11 mouse cellular contexts compared by ENCODE assay signal in genomic region chr6:116716666-116717065, GRCm38 (mm10). TPM values are rescaled to one million over a fixed set of nuclear protein-coding genes. Genes with fewer than 3 reads are reported as not detected.
A peak's percentile ranks its signal among the peaks of the same experiment; 100 is the strongest.
DNase-seq lines count a peak whose midpoint lies in the region; ATAC-seq lines count a peak whose summit lies in the region.
"Had no signal": no experiment of that assay in that cellular context is flagged by ENCODE, and none has a peak within 500 bp of the region (broad histone marks: within the 10 kb centered on the region; RNA-seq: fewer than 3 reads in every experiment).

Tmem72 (minus strand) TSS chr6:116716913.

- H3K4me2 ChIP-seq in hindbrain, embryonic 12.5 days (replicated peaks) = no peak within 1 kb of the TSS
- H3K4me2 ChIP-seq in hindbrain, embryonic 16.5 days (ENCODE audit: low read length) = no peak within 1 kb of the TSS
- no peak within 1 kb of the TSS for H3K4me2 ChIP-seq in intestine, embryonic 15.5 days (replicated peaks)
- no peak within 1 kb of the TSS for H3K4me2 ChIP-seq in forebrain, embryonic 13.5 days

- H3K27me3 ChIP-seq in hindbrain, embryonic 12.5 days = no peaks in the 10 kb centered on the region
- no peaks in the 10 kb centered on the region for H3K27me3 ChIP-seq in hindbrain, embryonic 16.5 days (replicated peaks; ENCODE audit: control insufficient read depth, insufficient read depth, low read length)
- H3K27me3 ChIP-seq in intestine, embryonic 15.5 days (replicated peaks) = no peaks in the 10 kb centered on the region
- no peaks in the 10 kb centered on the region for H3K27me3 ChIP-seq in forebrain, embryonic 13.5 days

- 0 out of 2 replicates have a peak within 1 kb of the TSS, but pooled peaks have one; percentile 13 for H3K9ac ChIP-seq in hindbrain, embryonic 12.5 days
- H3K9ac ChIP-seq in hindbrain, embryonic 16.5 days (ENCODE audit: low read depth, low read length) = no peak within 1 kb of the TSS
- H3K9ac ChIP-seq in intestine, embryonic 15.5 days = no peak within 1 kb of the TSS
- H3K9ac ChIP-seq in forebrain, embryonic 13.5 days = no peak within 1 kb of the TSS

- WGBS in hindbrain, embryonic 12.5 days = 80% methylated on average over 8 of the region's 8 CpGs
- 44% methylated on average over 8 of the region's 8 CpGs for WGBS in hindbrain, embryonic 16.5 days
- 39% methylated on average over 8 of the region's 8 CpGs for WGBS in intestine, embryonic 15.5 days
- 79% methylated on average over 8 of the region's 8 CpGs for WGBS in forebrain, embryonic 13.5 days

- intact Hi-C loops in left cerebral cortex, postnatal 10 days (cut with DNase I) = no loop called here

- H3K27ac ChIP-seq in hindbrain, embryonic 12.5 days = no peak within 1 kb of the TSS
- H3K27ac ChIP-seq in hindbrain, embryonic 16.5 days (ENCODE audit: low read depth, low read length) = no peak within 1 kb of the TSS
- H3K27ac ChIP-seq in intestine, embryonic 15.5 days = no peak within 1 kb of the TSS
- no peak within 1 kb of the TSS for H3K27ac ChIP-seq in forebrain, embryonic 13.5 days
- H3K27ac ChIP-seq: gastrocnemius, adult 2 months had no signal

- ATAC-seq in hindbrain, embryonic 12.5 days (ENCODE audit: low FRiP score) = no peak
- no peak for ATAC-seq in hindbrain, embryonic 16.5 days
- peak; percentile 89 for ATAC-seq in intestine, embryonic 15.5 days
- no peak for ATAC-seq in forebrain, embryonic 13.5 days

- H3K9me3 ChIP-seq in hindbrain, embryonic 12.5 days (replicated peaks) = no peaks in the 10 kb centered on the region
- no peaks in the 10 kb centered on the region for H3K9me3 ChIP-seq in hindbrain, embryonic 16.5 days (ENCODE audit: control insufficient read depth, low read length)
- no peaks in the 10 kb centered on the region for H3K9me3 ChIP-seq in intestine, embryonic 15.5 days
- no peaks in the 10 kb centered on the region for H3K9me3 ChIP-seq in forebrain, embryonic 13.5 days (replicated peaks)

- H3K36me3 ChIP-seq in hindbrain, embryonic 12.5 days = no peaks in the 10 kb centered on the region
- no peaks in the 10 kb centered on the region for H3K36me3 ChIP-seq in hindbrain, embryonic 16.5 days (ENCODE audit: control insufficient read depth, insufficient read depth, low read length)
- no peaks in the 10 kb centered on the region for H3K36me3 ChIP-seq in intestine, embryonic 15.5 days
- no peaks in the 10 kb centered on the region for H3K36me3 ChIP-seq in forebrain, embryonic 13.5 days (ENCODE audit: poor library complexity, severe bottlenecking)

- H3K4me1 ChIP-seq in hindbrain, embryonic 12.5 days = no peaks in the 10 kb centered on the region
- H3K4me1 ChIP-seq in hindbrain, embryonic 16.5 days (ENCODE audit: control insufficient read depth, insufficient read depth, low read depth, low read length) = no peaks in the 10 kb centered on the region
- H3K4me1 ChIP-seq in intestine, embryonic 15.5 days (replicated peaks) = peaks cover 6% of the 10 kb centered on the region; the same call in 1 of the 2 replicates
- no peaks in the 10 kb centered on the region for H3K4me1 ChIP-seq in forebrain, embryonic 13.5 days

- H3K4me3 ChIP-seq in hindbrain, embryonic 12.5 days = no peak within 1 kb of the TSS
- H3K4me3 ChIP-seq in hindbrain, embryonic 16.5 days (ENCODE audit: low read length) = no peak within 1 kb of the TSS
- no peak within 1 kb of the TSS for H3K4me3 ChIP-seq in intestine, embryonic 15.5 days (replicated peaks)
- H3K4me3 ChIP-seq in forebrain, embryonic 13.5 days = no peak within 1 kb of the TSS
- H3K4me3 ChIP-seq: gastrocnemius, adult 2 months had no signal

- DNase-seq in kidney, adult 9 months = peak; percentile 82
- DNase-seq in retina, postnatal 1 day = peak; percentile 14
- DNase-seq in left cerebral cortex, postnatal 10 days (ENCODE audit: extremely low spot score in 1 of 2, low spot score in 2 of 2) = no peak
- DNase-seq: cerebellum, adult 2 months; gastrocnemius, adult 2 months; heart, postnatal 10 days; thymus, postnatal 4 days had no signal

RNA-seq across cellular contexts. Expression of gene Tmem72, which starts in this region (rescaled TPM):
- polyA plus RNA-seq in hindbrain, embryonic 12.5 days (2016; fragmentation: Nextera tagmentation; extraction: Ambion mirVana) = 0.10 and 0.12 TPM in 2 replicates
- polyA plus RNA-seq in hindbrain, embryonic 16.5 days (2015; fragmentation: Nextera tagmentation; extraction: Ambion mirVana) = 2.5 and 5.4 TPM in 2 replicates
- 0.01 and 0.11 TPM in 2 replicates for polyA plus RNA-seq in intestine, embryonic 15.5 days (2015; fragmentation: Nextera tagmentation; extraction: Ambion mirVana)
- 0.06 and 0.64 TPM in 2 replicates for polyA plus RNA-seq in forebrain, embryonic 13.5 days (2015; fragmentation: Nextera tagmentation; extraction: Ambion mirVana)
- total RNA-seq in left cerebral cortex, postnatal 10 days (2021) = under 1 TPM; 0.24 TPM

Comparison
In these comparisons a context has a peak if more than half of its experiments do, and no peak if none do; other contexts are left out.
1. Peak in ATAC-seq in intestine, embryonic 15.5 days; RNA of the gene not detected or under 1 TPM.
2. DNase-seq: peak in kidney, adult 9 months (single experiment) and retina, postnatal 1 day (single experiment); none in left cerebral cortex, postnatal 10 days (0 of 2).